Mouse (Mus musculus): ENCODE measurements at regions not wholly inside any gene's neighbourhood (a gene's known extent, or its start where the extent isn't known, plus 50 kb on each side); places are given as distances from the start of the nearest gene placed in this dataset.

- no peak for DNase-seq (ENCODE audit: low spot score in 2 of 2)
- H3K27ac ChIP-seq, result peak overlapping the region; percentile 79
- TF ChIP-seq CTCF (conservative IDR thresholded peaks at IDR 0.05), result no peak
- H3K4me3 ChIP-seq, result no peak overlapping the region
Observed at GRCm38 (mm10) chrX:166765647-166766046, 180.1 kb upstream of the Egfl6 start.

- H3K4me3 ChIP-seq, result no peak overlapping the region
- no peak for TF ChIP-seq CTCF (conservative IDR thresholded peaks at IDR 0.05)
- DNase-seq (ENCODE audit: low spot score in 2 of 2), result no peak
- H3K27ac ChIP-seq, result no peak overlapping the region
Observed at GRCm38 (mm10) chrX:166762098-166762497, 176.6 kb upstream of the Egfl6 start.

GRCm38 (mm10) chrX:166757152-166757551, 171.6 kb upstream of the Egfl6 start:
- Histone ChIP-seq H3K27ac (no peak overlapping the region), H3K4me3 (no peak overlapping the region)
- no peak for TF ChIP-seq CTCF (conservative IDR thresholded peaks at IDR 0.05)
- no peak for DNase-seq (ENCODE audit: low spot score in 2 of 2)

- TF ChIP-seq CTCF (conservative IDR thresholded peaks at IDR 0.05), result no peak
- no peak for DNase-seq (ENCODE audit: low spot score in 2 of 2)
- H3K27ac ChIP-seq, result no peak overlapping the region
- no peak overlapping the region for H3K4me3 ChIP-seq
Observed at GRCm38 (mm10) chrX:166754967-166755654, 169.6 kb upstream of the Egfl6 start.

GRCm38 (mm10) chrX:166749055-166749679, 163.6 kb upstream of the Egfl6 start:
- Histone ChIP-seq H3K4me3 (no peak overlapping the region), H3K27ac (no peak overlapping the region)
- DNase-seq (ENCODE audit: low spot score in 2 of 2), result no peak
- no peak for TF ChIP-seq CTCF (conservative IDR thresholded peaks at IDR 0.05)

GRCm38 (mm10) chrX:166731354-166731753, 145.8 kb upstream of the Egfl6 start:
- DNase-seq (ENCODE audit: low spot score in 2 of 2), result no peak
- peak overlapping the region; percentile 69 for H3K27ac ChIP-seq
- H3K4me3 ChIP-seq, result no peak overlapping the region
- no peak for TF ChIP-seq CTCF (conservative IDR thresholded peaks at IDR 0.05)

- Histone ChIP-seq H3K4me3 (no peak overlapping the region), H3K27ac (no peak overlapping the region)
- TF ChIP-seq CTCF (conservative IDR thresholded peaks at IDR 0.05), result no peak
- DNase-seq (ENCODE audit: low spot score in 2 of 2), result no peak
Observed at GRCm38 (mm10) chrX:166728622-166728928, 143.1 kb upstream of the Egfl6 start.

- Histone ChIP-seq H3K27ac (no peak overlapping the region), H3K4me3 (no peak overlapping the region)
- no peak for TF ChIP-seq CTCF (conservative IDR thresholded peaks at IDR 0.05)
- DNase-seq (ENCODE audit: low spot score in 2 of 2), result no peak
Observed at GRCm38 (mm10) chrX:166727823-166728621, 142.5 kb upstream of the Egfl6 start.

- no peak for TF ChIP-seq CTCF (conservative IDR thresholded peaks at IDR 0.05)
- Histone ChIP-seq H3K27ac (no peak overlapping the region), H3K4me3 (no peak overlapping the region)
- DNase-seq (ENCODE audit: low spot score in 2 of 2), result no peak
Observed at GRCm38 (mm10) chrX:166725761-166726503, 140.4 kb upstream of the Egfl6 start.

GRCm38 (mm10) chrX:166718075-166718474, 132.6 kb upstream of the Egfl6 start:
- TF ChIP-seq CTCF (conservative IDR thresholded peaks at IDR 0.05), result no peak
- Histone ChIP-seq H3K4me3 (no peak overlapping the region), H3K27ac (no peak overlapping the region)
- no peak for DNase-seq (ENCODE audit: low spot score in 2 of 2)

GRCm38 (mm10) chrX:166709306-166709705, 123.8 kb upstream of the Egfl6 start:
- no peak for DNase-seq (ENCODE audit: low spot score in 2 of 2)
- Histone ChIP-seq H3K4me3 (no peak overlapping the region), H3K27ac (no peak overlapping the region)
- TF ChIP-seq CTCF (conservative IDR thresholded peaks at IDR 0.05), result no peak

GRCm38 (mm10) chrX:166708106-166708505, 122.6 kb upstream of the Egfl6 start:
- DNase-seq (ENCODE audit: low spot score in 2 of 2), result no peak

GRCm38 (mm10) chrX:166707029-166707428, 121.5 kb upstream of the Egfl6 start:
- TF ChIP-seq CTCF (conservative IDR thresholded peaks at IDR 0.05), result no peak
- DNase-seq (ENCODE audit: low spot score in 2 of 2), result no peak

More at GRCm38 (mm10) chrX:166708106-166708505, 122.6 kb upstream of the Egfl6 start:
- Histone ChIP-seq H3K4me3 (no peak overlapping the region), H3K27ac (no peak overlapping the region)
- TF ChIP-seq CTCF (conservative IDR thresholded peaks at IDR 0.05), result no peak

More at GRCm38 (mm10) chrX:166707029-166707428, 121.5 kb upstream of the Egfl6 start:
- no peak overlapping the region for H3K27ac ChIP-seq
- H3K4me3 ChIP-seq, result no peak overlapping the region
